Mouse (Mus musculus) frontal cortex, postnatal 36 days (tissue): ENCODE measurements around the gene Ftcd.

Experiments
- DNase-seq, 2 experiments: peaks; one replicate each; pipeline ENCODE4 v3.0.0; 2022; ENCODE audit warnings: low spot score in 2 of 2

Ftcd gene

DNA sequence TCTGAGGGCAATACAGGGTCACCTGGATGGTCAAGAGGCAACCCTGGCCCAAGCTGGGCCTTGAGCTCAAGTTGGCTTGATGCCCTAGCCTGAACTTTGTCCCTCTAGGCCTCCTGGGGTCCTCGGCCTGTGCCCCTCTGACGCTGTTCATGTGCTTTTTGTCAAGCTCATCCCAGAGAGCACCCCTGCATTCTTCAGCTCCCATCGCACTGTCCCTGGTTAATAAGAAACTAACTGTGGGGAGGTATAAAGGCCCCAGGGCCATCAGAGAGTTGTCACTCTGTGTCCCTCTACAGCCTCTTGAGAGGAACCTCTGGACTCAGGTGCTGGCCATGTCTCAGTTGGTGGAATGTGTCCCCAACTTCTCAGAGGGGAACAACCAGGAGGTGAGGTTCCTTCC, at the start of gene Ftcd:
TSS of gene Ftcd (plus strand) at position 275 of the 400 bp plus-strand sequence.
- DNase-seq = no peak

DNA sequence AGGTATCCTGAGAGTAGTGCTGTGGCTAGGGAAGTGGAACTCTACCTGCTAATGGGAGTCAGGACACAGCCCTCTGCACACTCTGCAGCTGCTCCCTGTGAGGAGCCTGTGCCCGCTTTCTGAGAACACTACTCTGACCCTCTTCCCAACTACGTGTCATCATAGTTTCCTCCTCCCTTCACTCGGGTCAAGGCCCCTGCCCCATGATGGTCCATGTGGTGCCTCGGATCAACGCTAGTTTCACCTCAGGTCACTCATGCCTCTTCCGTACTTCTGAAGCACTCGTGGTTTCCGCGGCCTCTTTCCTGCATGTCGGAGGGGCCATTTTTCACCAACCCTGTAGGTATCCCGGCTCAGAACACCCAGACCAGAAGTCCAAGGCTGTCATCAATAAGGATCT, 44.5 kb upstream of the Ftcd start:
- no peak for DNase-seq

DNA sequence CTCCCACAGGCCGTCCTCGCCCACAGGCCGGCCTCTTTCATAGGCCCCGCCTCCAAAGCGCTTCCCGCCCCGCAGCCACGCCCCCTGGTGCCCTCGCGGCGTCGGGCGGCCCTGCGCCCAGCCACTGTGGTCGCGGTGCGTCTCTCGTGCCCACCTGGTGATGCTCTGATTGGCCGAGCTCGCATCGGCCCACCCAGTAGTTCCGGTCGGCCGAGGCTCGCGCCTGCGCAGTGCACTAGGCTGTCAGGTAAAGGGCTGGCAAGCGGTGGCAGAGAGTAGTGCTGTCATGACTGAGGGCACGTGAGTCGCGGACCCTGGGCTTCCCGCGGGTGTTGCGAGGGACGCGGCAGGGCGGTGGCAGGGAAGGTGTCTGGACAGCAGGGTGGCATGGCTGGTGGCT, 44.1 kb upstream of the Ftcd start, which contains the start of gene Lss:
TSS of gene Lss (plus strand) at position 214 of the 400 bp plus-strand sequence.
- DNase-seq = peak; percentile 96 to 98

DNA sequence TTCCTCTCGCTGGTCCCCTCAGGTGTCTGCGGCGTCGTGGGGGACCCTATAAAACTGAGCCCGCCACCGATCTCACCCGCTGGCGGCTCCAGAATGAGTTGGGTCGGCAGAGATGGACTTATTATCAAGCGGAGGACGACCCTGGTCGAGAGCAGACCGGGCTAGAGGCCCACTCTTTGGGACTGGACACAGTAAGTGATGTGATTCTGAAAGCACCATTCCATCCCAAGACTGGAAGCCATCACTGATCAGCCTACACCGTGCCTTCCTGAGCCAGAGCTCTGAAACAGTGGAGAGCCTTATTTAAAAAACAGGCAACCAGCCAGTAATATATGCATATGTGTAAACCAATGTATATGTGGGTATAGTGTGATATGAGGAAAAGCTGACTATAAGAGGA, 43.6 kb upstream of the Ftcd start:
- no peak for DNase-seq

DNA sequence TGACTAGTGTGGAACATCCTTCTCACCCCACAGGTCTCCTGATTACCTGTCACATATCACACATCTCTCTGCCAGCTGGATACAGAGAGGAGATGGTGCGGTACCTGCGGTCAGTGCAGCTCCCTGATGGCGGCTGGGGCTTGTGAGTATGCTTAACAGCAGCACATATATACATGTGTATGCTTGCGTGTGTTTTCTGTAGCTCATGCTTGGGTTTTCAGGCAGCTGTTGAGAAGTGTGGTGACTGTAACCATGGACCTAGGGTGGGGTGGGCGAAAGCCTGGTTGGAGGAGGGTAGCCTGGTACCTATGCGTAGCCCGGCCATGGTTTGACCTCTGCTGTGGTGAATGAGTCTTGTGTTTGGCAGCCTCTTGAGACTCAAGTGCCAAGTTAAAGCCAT, 39.9 kb upstream of the Ftcd start:
- no peak for DNase-seq

DNA sequence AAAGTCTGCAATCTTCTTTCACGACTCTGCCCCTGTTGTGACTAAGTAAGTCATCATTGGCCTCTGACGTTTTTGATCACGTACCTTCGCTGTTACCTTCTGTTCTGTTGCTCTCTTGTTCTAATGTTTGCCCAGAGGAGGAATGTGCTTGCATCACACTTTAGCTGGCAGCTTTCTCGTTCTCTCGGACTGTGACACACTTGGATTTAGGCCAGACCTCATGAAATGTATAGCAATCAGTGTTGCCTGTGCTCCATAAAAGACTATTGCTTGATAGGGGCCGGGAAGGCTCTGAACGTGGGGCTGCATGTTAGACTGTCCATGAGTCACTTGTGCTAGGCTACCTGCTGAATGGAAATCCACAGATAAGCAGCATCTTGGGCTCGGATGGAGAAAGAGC, 37.8 kb upstream of the Ftcd start:
- DNase-seq = no peak

DNA sequence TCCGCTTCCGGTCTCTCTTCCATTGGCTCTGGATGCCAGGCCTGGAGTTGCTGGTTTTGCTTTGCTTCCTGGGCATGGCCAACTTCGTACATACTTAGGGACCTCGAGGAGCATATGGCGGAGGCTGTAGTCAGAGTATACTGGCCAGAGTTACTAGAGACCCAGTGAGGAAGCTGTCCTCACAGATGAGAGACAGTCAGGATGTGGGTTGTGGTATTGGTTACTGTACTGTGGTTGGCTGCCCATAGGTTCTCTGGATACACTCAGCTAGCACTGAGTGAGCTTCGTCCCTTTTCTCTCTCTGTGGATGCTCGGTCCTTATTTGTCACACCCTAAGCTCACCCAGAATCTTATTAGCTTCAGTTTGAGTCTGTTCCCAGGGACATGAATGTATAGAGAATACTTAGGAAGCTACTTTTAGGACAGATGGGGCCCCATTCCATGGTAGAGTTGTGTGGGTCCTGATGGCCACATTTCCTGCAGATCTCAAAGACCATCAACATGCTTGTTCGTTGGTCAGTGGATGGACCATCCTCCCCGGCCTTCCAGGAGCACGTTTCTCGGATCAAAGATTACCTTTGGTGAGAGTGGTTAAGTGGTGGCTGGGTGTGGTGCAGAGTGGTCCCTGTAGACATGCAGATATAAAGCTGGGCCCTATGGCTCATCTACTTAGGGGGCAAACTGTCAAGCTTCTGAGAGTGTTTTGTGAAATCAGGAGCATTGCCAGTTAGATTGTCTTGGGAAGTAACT, 33.9 kb upstream of the Ftcd start:
- DNase-seq = no peak

DNA sequence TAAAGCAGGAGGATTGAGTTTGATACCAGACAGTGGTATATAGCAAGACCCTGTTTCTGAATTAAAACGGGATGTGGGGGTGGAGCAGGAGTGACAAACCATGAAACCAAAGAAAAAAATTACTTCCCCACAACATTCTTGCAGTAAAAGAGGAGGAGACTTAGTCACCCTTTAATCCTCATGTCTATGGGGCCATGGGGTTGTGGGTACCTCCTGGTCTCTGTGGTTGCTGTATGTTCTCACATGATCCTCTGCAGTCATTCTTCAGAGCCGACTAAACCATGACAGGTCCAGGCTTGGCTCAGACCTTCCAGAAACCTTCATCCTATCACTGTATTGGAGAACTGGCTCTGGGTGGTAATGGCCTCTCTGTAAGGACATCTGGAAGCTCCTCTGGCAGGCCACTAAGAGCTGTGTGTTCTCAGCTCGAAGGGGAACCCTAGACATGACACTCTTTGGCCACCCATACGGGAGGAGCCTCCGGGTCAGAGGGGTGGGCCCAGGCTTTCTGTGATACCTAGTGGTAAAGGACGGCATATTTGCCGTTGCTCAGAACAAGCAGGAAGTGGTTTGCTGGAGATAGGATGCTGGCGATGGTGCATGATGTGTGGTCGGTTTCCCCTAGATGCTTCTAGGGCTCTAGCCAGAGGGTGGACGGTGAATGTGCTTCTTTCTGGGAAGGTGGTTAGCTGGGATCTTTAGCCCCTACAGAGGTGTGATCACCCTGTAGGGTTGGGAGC, 32.6 kb upstream of the Ftcd start:
- DNase-seq = no peak

DNA sequence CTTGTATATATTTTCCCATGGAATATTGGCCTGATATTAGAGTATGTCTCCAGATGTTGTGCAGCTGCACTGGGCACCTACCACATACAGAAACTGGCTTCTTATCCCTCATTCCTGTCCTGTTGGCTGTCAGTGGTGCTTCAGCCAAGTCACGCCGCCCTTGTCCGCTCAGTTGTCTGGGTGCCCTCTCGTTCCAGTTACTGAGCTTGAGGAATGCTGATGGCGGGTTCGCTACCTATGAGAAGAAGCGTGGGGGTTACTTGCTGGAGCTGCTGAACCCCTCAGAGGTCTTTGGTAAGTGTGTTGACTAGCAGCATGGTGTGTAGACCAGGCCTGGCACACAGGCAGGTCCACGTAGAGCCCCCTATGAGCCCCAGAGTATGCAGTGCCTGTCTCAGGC, 28.9 kb upstream of the Ftcd start:
- DNase-seq = no peak

DNA sequence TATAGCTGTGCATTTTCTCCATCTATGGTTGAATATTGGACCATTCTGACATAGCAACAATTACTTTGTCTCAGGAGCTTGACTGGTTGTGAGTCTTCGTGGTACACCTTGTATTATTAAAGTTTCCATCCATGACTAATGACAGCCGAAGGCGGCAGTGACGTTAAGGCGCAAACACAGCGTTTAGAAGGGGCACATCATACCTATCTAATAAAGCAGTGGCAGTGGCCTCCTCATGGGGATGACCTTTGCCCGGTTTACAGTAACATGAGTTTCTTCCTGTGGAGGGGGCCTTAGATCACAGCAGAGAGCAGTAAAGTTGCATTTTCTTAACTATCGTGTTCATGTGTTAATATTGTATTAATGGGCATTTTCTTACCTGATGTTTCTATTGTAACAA, 27.2 kb upstream of the Ftcd start:
- DNase-seq = no peak

DNA sequence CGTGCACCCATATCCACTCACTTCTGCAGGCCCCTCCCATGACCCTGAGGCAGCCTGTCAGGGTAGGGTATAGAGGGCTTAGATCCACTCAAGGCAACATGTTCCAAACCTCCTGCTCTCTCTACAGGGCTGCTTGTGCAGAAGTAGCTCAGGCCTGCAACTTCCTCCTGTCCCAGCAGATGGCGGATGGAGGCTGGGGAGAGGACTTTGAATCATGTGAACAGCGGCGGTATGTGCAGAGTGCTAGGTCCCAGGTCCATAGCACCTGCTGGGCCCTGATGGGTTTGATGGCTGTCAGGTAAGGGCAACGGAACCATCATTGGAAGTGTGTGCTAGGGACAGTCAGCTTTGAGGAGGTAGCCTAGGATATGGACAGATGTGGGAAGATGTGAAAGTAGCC, 25.0 kb upstream of the Ftcd start:
- no peak for DNase-seq

DNA sequence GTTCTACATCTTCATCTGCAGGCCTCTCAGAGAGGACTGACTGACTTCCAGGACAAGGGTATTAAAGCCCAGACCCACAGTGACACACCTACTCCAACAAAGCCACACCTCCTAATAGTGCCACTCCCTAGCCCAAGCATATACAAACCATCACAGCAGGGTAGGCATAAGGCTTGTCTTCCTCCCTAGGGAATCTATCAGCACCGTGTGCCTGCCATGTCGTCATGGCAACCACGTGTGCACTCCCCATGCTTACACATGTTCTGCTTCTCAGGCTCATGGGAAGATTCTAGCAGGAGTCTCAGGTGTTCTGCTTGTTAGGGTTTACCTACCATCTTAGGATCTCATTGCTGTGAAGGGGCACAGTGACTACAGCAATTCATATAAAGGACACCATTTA, 23.9 kb upstream of the Ftcd start:
- DNase-seq = no peak

DNA sequence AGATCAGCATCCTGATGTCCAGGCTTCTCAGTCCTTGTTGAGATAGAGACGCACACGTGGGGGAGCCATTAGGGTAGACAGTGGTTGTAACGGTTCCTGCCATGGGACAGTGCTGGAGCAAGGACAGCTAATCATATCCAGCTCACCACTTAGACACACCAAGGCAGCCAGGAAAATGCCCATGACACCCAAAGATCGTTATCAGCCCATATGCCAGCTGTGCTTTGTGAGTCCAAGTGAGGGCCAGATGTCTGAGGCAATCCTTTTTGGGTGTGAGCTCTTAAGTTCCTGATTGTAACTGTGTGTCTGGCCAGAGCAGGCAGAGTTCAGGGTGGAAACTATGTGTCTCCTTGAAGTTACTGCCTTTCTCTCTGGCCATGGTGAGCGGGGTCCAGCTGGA, 21.4 kb upstream of the Ftcd start:
- no peak for DNase-seq

DNA sequence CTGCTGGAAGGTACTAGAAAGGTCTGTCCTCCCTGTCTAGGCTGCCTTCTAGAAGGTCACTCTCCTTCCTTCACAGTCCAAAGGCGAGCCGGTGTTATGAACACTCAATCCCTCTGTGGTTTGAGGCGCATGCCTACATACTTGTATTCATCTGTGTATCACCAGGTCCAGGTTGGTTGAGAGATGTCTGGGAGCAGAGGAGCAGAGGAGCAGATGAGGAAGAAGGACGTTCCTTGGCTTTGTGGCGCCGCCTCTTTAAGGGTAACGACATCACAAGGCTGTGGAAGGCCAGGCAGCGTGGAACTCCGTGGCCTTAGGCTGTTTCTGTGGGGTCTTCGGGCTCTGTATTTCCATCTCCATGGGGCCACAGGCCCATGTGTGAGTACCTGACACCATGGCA, 13.5 kb upstream of the Ftcd start, which contains the start of gene Spatc1l:
TSS of gene Spatc1l (plus strand) at position 301 of the 400 bp plus-strand sequence.
- DNase-seq = no peak

DNA sequence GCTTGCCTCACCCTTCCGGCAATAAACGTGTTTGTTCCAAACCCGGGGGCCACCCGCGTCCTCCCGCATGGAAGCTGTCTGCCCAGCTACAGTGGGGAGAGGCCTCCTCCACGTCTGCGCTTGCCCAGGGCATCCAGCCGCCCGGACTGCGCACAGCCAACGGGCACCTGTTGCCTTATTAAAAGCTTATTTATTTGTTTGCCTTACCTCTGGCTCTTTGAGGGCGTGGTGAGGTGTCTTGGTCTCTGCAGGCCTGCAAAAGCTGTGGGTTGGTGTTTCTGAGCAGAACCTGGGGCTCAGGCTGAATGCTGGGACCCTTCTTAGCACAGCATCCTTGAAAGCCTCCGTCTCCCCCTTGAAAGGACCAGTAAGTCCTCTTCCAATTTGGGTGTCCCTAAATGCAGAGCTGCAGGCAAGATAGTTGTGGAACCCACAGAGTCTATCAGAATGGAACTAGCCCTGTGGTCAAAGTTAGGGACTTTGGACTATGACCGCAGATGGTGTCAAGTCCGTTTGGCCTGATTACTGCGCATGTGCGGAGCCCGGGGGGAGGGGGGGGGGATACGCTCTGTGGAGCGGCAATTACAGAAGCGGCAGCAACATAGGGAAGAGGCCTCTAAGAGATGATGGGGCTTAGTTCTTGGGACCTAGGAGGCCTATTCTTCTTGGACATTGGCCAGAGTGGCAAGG, 5.3 kb upstream of the Ftcd start:
- no peak for DNase-seq

DNA sequence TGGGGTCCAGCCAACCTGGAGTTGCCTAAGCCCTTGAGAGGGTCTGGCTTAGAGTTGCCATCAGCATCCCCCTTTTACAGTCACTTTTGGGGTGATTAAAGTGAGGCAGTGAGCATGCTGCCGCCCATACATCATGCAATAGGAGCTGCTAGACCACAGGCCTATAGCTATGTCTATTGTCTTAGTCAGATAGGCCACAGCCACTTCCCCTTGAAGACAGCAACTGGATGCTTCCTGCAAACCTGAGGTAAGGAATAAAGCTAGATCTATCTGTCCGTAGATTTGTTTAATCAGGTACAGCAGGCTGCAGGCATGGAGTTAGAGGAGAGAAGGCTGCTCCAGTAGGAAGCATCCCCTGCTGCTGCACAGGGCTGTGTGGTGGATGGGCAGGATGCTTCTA, 4.4 kb upstream of the Ftcd start:
- no peak for DNase-seq

DNA sequence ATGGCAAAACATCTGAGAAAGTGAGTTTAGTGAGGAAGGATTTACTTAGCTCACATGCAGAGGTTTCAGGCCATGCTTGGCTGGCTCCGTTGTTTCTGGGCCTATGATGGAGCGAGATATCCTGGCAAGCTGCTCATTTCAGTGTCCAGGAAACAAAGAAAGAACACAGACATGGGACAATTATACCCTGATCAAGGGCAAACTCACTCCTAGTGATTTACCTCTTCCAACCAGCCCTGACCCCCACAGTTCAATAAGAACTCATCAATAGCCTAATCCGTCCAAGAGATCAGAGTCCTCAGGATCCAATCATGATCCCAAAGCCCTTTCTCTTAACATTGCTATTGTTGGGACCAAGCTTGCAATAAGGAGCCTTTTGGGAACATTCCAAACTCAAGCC, 3.3 kb upstream of the Ftcd start:
- no peak for DNase-seq

DNA sequence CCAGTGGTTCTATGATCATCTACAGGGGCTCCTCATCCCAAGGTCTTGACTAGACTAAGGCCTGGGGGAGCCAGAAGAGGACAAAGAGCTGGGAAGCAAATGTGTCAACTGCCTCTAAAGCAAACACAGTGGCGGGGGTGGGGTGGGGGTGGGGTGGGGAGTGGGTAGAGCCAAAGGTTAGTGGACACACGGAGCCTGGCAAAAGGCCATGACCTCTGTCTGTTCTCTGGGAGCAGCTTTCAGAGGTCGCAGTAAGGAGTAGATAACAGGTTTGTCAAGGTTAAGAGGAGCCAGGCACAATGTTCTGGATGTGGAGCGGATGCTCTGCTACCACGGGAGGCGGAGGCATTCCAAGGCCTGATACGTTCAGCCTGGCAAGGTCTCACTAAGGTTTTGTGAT, 1.5 kb downstream of the Ftcd start:
- no peak for DNase-seq

DNA sequence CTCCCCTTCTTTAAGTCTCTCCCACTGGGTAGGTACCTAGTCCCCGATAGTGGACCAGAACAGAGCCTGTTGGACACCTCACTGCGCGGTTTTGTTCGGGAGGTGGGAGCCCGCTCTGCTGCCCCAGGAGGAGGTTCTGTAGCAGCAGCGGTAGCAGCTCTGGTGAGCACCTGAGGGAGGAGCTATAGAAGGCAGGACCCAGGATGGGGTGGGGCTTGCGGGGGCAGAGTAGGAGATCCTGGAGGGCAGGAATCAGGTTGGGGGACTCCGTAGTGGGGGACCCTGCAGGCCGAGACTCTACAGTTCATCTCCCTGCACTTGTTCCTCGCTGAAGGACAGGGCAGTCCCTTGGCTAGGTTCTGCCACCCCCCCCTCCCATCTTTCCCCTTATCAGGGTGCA, 8.7 kb downstream of the Ftcd start:
- no peak for DNase-seq

DNA sequence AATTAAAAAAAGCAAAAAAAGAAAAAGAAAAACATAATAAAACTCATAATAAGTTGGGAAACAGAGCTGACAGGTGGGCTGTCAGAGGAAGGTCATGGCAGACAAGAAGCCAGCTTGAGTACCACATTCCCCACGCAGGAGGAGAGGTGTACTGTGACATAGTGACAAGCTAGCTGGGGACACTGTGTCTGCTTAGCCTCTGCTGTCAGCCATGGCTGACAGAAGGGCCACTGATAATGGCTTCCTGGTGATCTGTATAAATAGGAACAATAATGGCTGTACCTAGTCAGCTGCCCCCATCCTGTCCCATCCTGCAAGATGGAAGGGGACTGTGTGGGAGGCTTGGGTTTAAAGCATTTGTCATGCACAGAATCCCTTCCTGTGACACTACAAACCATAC, 10.7 kb downstream of the Ftcd start:
- no peak for DNase-seq

DNA sequence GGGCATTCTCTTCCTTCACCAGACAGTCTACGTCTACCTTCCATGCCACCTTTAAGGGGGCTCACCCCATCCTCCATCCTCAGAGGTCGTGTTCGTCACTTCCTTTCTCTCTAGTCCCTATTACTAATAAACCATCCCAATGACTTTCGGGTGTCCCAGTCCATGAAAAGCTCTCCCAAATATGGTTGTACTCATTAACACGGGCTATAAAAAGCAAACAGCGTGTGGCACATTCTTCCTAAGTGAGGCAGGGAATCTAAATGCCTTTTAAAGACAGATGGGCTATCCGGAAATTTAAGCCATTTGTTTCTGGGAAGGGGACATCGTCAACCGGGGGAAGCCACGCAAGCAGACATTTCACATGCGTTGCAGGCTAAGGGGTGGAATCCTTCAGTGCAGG, 14.7 kb downstream of the Ftcd start:
- no peak for DNase-seq

DNA sequence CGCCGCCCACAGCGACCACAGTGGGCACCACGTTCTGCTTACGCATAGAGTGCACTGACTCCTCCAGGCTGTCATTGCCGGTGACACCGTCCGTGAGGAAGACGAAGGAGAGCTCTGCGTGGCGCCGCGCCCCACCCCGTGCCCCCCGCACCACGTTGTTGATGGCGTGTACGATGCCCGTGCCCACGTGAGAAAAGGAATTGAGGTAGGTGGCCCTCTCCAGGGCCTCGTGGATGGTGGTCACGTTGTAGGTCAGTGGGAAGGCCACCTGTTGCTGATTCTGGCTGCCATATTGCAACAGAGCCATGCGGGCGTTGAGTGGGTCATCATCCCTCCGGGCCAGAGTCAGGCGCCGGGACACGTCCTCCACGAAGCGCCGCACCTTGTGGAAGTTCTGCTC, 20.9 kb downstream of the Ftcd start:
- DNase-seq = no peak

DNA sequence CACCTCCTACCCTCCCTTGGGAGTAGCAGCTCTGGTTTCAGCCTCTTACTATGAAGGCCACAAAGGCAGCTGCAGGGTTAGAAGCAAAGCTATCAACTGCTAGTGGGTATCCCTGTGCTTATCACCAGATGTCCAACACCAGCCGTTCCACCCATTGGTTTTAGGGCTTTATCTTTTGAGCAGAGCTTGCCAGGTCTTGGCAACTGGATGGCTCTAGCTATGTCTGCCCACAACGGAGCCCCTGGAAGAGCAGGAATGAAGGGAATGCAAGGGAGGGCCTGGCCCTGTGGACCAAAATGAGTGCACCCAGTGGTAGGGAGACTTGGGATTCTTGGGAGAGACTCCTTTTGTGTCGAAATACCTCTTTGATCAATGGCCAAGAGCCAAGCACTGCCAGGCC, 27.2 kb downstream of the Ftcd start:
- no peak for DNase-seq
